Mouse (Mus musculus): ENCODE measurements around the gene Slc2a6.

DNA sequence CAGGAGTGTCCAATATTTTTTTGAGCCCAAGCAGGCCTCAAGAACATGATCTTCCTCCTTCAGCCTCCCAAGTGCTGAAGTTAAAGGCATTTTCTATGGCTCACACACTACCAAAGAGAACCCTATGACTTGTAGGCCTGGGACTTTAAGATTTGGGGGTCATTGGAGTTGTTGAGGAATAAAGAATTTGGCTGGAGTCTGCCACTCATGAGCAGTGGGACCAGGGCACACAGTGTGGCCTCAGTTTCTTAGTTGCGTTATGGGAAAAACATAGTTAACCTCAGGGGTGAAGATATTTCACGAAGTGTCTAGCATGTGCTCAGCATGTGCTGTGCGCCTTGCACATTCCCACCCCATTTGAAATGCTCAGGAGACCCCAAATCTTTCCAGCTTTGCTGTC, 1.5 kb downstream of the Slc2a6 start:
- no peak for TF ChIP-seq CTCF (conservative IDR thresholded peaks at IDR 0.05; ENCODE audit: low read length)
- no peak for TF ChIP-seq POU5F1 (IDR thresholded peaks at IDR 0.05; ENCODE audit: borderline replicate concordance, low read length)

All from E14TG2a.4 (cell line).